ENCODE assay signal across 9 mouse cellular contexts in genomic region chr15:56856057-56856456, GRCm38 (mm10).
DNase-seq lines count a peak whose midpoint lies in the region; ATAC-seq and TF ChIP-seq lines count a peak whose summit lies in the region.
"Had no signal": no experiment of that assay in that cellular context is flagged by ENCODE, and none has a peak within 500 bp of the region (broad histone marks: within the 10 kb centered on the region; RNA-seq: fewer than 3 reads in every experiment).

No protein-coding gene starts in this region.

- no peaks in the 10 kb centered on the region for H3K9me3 ChIP-seq in hindbrain, embryonic 14.5 days (ENCODE audit: control insufficient read depth, low read length)
- no peaks in the 10 kb centered on the region for H3K9me3 ChIP-seq in hindbrain, embryonic 16.5 days (ENCODE audit: control insufficient read depth, low read length)
- H3K9me3 ChIP-seq in heart, postnatal 0 days (replicated peaks; ENCODE audit: control insufficient read depth, low read length), result no peaks in the 10 kb centered on the region
- H3K9me3 ChIP-seq: embryonic facial prominence, embryonic 13.5 days had no signal

- no peak overlapping the region for H3K9ac ChIP-seq in hindbrain, embryonic 14.5 days
- no peak overlapping the region for H3K9ac ChIP-seq in hindbrain, embryonic 16.5 days (ENCODE audit: low read depth, low read length)
- no peak overlapping the region for H3K9ac ChIP-seq in heart, postnatal 0 days (replicated peaks; ENCODE audit: low read depth, low read length)
- H3K9ac ChIP-seq: embryonic facial prominence, embryonic 13.5 days had no signal

- no peak overlapping the region for H3K4me2 ChIP-seq in hindbrain, embryonic 14.5 days (replicated peaks)
- H3K4me2 ChIP-seq in hindbrain, embryonic 16.5 days (ENCODE audit: low read length), result no peak overlapping the region
- H3K4me2 ChIP-seq in heart, postnatal 0 days (ENCODE audit: low read depth, low read length), result no peak overlapping the region
- H3K4me2 ChIP-seq: embryonic facial prominence, embryonic 13.5 days had no signal

- intact Hi-C loops in left cerebral cortex, postnatal 25 days (cut with DNase I), result loop anchor here (1.0 to 5.0 kb wide), 3 partner anchors 161 to 784 kb away; no protein-coding TSS in a partner anchor

- TF ChIP-seq CTCF in heart, postnatal 0 days (IDR thresholded peaks at IDR 0.05; ENCODE audit: low read depth), result peak; percentile 72

- peak; percentile 83 for DNase-seq in hindbrain, embryonic 14.5 days (ENCODE audit: low spot score)
- DNase-seq in Muller cell, postnatal 12 days (ENCODE audit: inconsistent ontology term), result peak; percentile 59
- DNase-seq in embryo, embryonic 10 days (ENCODE audit: low spot score), result peak; percentile 92
- peak; percentile 32 for DNase-seq in heart, postnatal 0 days (ENCODE audit: low spot score)
- peak; percentile 39 to 54 for DNase-seq in left cerebral cortex, postnatal 25 days (ENCODE audit: low spot score in 2 of 2)
- peak; percentile 44 for DNase-seq in retina, postnatal 7 days (ENCODE audit: low read depth, low spot score)
- DNase-seq in thymus, postnatal 25 days, result no peak

- TF ChIP-seq EP300 in heart, postnatal 0 days (IDR thresholded peaks at IDR 0.05; ENCODE audit: low read depth), result no peak

- H3K4me3 ChIP-seq in hindbrain, embryonic 14.5 days (replicated peaks; ENCODE audit: low read length), result no peak overlapping the region
- H3K4me3 ChIP-seq in hindbrain, embryonic 16.5 days (ENCODE audit: low read length), result no peak overlapping the region
- no peak overlapping the region for H3K4me3 ChIP-seq in heart, postnatal 0 days (ENCODE audit: low read depth, low read length)
- H3K4me3 ChIP-seq: embryonic facial prominence, embryonic 13.5 days had no signal

- no peaks in the 10 kb centered on the region for H3K27me3 ChIP-seq in hindbrain, embryonic 14.5 days (ENCODE audit: control insufficient read depth, insufficient read depth, low read length)
- H3K27me3 ChIP-seq in hindbrain, embryonic 16.5 days (replicated peaks; ENCODE audit: control insufficient read depth, insufficient read depth, low read length), result no peaks in the 10 kb centered on the region
- H3K27me3 ChIP-seq in heart, postnatal 0 days (ENCODE audit: control insufficient read depth, insufficient read depth, low read length), result no peaks in the 10 kb centered on the region
- H3K27me3 ChIP-seq: embryonic facial prominence, embryonic 13.5 days had no signal

- H3K36me3 ChIP-seq in hindbrain, embryonic 14.5 days (replicated peaks; ENCODE audit: control insufficient read depth, insufficient read depth), result no peaks in the 10 kb centered on the region
- H3K36me3 ChIP-seq in hindbrain, embryonic 16.5 days (ENCODE audit: control insufficient read depth, insufficient read depth, low read length), result no peaks in the 10 kb centered on the region
- no peaks in the 10 kb centered on the region for H3K36me3 ChIP-seq in heart, postnatal 0 days (replicated peaks; ENCODE audit: control insufficient read depth, insufficient read depth, low read length)
- H3K36me3 ChIP-seq: embryonic facial prominence, embryonic 13.5 days had no signal

- 8% methylated on average over 2 of the region's 2 CpGs for WGBS in hindbrain, embryonic 14.5 days
- 6% methylated on average over 2 of the region's 2 CpGs for WGBS in hindbrain, embryonic 16.5 days
- WGBS in heart, postnatal 0 days, result 10% methylated on average over 2 of the region's 2 CpGs

- H3K4me1 ChIP-seq in hindbrain, embryonic 14.5 days (replicated peaks; ENCODE audit: control insufficient read depth, insufficient read depth, low read length), result no peaks in the 10 kb centered on the region
- H3K4me1 ChIP-seq in hindbrain, embryonic 16.5 days (ENCODE audit: control insufficient read depth, insufficient read depth, low read depth, low read length), result no peaks in the 10 kb centered on the region
- H3K4me1 ChIP-seq in heart, postnatal 0 days (ENCODE audit: control insufficient read depth, insufficient read depth), result no peaks in the 10 kb centered on the region

- H3K27ac ChIP-seq in hindbrain, embryonic 14.5 days, result no peak overlapping the region
- H3K27ac ChIP-seq in hindbrain, embryonic 16.5 days (ENCODE audit: low read depth, low read length), result no peak overlapping the region
- H3K27ac ChIP-seq in heart, postnatal 0 days (ENCODE audit: low read depth), result no peak overlapping the region
- H3K27ac ChIP-seq: embryonic facial prominence, embryonic 13.5 days had no signal

- peak; percentile 37 for ATAC-seq in hindbrain, embryonic 14.5 days (ENCODE audit: low FRiP score)
- no peak for ATAC-seq in hindbrain, embryonic 16.5 days
- ATAC-seq in heart, postnatal 0 days (ENCODE audit: insufficient read depth, low read depth), result no peak
